Mouse (Mus musculus): Measurements from ENCODE around the gene Hexim2.

Hexim2 gene

DNA sequence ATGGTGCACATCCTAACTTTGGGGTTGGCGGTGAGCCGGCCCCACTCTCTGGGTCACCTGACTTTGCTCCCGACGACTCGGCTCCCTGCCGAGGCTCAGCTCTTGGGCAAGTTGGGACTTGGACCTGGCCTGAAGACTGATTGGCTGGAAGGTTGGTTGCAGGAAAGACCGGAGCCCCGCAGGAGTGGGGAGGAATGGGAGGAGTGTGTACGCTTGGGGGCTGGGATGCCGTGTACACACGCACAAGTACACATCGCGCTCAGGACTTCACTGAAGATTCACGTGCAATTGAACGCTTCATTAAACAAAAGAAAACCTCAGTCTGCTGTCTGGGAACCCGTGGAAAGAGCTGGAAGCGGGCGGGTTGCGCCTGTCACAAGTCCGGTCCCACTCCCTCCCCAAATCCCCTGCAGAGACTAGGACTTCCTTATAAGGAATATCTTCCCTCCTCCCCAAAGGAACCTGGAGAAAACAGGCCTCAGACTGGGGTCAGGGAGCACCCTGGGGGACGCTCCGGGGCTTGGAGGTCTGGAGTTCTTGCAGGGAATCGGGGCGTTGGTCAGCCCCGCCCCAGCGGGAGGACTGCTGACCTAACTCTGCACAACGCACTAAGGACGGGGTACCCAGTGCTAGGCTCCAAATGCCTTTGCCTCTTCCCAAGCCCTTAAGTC lies 20.2 kb upstream of the Hexim2 start:
- in situ Hi-C loops (cut with MboI, MseI) = no loop called here

DNA sequence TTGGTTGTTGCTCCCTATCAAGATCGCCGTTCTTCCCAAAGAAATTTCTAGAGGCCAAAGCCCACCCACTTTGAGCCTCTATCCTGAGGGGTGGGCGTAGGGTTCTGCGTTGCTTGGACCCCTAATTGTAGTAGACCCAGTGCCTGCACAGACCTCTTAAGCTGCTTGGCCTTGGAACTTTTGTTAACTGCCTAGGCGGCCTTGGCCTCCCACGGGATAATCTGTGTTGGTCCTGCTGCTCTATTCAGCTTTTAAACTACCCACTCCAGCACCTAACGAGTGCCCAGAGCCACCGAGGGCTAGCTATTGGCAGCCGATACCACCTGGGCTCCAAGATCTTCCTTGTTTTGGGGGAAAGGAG lies 19.7 kb upstream of the Hexim2 start:
- in situ Hi-C loops (cut with MboI, MseI) = no loop called here

DNA sequence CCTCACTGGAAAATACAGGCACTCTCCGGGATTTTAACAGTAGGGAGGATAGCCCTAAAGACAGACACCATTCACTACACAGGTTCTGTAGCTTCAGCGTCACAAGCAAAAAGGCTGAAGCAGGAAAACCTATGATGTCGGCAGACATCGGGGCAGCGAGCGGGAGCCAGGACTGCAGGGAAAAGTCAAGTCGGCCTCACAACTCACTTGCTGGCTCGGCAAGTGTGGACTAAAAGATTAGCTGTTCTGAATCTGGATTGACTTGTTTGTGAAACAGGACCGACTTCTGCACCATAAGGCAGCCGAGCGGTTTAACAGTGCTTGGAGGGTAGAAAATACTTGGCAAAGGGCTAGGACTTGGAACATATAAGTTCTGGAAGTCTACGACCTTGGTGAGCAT lies 19.2 kb upstream of the Hexim2 start:
- in situ Hi-C loops (cut with MboI, MseI) = no loop called here

DNA sequence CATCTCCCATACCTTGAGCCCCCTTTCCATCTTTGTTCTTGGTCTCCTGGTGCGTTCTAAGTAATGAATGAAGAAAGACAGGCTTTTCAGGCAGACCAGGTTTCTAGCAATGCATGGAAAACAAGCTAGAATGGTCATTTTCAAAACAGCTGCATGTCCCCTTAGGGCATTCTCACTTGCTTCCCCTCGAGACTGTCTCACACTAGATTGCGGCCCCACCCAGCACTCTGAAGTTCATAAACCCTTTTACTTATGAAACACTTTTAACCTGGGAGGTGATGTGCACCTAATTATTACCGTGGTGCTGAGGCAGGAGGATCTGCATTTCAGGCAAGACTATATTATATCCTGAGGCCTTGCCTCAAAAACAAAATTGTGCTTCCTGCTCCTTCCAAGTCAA lies 18.5 kb upstream of the Hexim2 start:
- in situ Hi-C loops (cut with MboI, MseI) = no loop called here

DNA sequence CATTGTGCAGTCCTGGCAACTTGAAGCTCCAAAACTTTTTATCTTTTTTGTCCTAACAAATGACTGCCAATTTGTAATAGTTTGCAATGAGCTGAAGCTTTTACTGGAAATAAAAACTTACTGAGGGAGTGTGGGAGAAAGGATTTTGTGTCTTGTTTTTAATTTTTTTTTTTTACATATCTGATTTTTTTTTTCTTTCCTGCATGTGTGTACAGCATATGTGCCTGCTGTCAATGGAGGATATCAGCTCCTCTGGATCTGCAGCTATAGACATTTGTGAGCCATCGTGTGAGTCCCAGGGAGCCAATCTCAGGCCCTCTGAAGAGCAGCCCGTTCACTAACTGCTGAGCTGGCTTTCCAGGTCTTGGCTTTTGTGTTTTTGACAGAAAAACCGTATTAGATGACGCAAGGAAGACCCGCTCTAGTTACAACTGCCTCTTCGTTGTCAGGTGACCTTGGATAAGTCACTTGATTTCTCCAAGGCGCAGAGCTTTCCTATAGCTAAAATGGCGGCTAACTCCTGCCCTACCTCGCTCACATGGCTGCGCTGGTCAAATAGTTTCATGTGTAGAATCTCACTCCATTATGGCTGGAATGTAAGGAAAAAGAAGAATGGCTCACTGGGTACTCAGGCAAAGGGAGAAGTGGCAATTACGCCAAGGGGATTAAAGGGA lies 17.8 kb upstream of the Hexim2 start:
- in situ Hi-C loops (cut with MboI, MseI) = no loop called here

DNA sequence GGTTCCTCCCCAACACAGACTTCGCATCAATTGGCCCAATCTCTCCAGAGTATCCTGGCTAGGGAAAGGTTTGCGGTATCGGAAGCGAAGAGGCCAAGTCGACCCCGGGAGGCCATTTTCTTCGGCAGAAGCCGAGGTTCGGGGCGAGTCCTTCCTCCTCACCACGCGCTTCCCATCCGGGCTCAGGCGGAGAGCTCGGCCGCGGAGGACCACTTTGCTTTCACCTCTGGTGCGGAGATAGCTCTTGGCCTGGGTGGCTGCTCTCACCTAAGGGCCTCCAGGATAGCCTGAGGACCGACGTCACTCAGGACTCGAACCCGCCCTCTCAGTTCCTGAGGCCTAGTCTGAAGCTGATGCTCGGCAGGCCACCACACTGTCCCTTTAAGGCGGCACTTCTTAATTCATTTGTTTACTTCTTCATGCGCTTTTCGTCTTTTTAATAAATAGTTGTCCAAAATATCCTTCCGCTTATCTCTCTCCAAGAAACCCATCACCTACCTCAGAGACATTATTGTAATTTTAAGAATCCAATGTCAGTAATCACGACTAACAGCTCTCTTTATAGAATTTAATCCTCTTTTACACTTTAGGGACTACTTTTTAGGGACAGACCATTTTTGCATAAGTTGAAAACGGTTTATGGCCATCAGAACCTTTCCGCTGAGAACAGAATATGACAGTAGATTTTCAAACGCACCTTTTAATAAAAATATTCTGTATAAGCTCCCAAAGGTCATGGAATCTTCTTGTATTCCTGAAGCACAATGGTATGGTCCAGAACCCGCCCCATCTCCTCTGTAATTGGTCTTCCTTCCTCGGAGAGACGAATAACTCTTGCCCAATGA lies 16.8 kb upstream of the Hexim2 start:
- in situ Hi-C loops (cut with MboI, MseI) = no loop called here

DNA sequence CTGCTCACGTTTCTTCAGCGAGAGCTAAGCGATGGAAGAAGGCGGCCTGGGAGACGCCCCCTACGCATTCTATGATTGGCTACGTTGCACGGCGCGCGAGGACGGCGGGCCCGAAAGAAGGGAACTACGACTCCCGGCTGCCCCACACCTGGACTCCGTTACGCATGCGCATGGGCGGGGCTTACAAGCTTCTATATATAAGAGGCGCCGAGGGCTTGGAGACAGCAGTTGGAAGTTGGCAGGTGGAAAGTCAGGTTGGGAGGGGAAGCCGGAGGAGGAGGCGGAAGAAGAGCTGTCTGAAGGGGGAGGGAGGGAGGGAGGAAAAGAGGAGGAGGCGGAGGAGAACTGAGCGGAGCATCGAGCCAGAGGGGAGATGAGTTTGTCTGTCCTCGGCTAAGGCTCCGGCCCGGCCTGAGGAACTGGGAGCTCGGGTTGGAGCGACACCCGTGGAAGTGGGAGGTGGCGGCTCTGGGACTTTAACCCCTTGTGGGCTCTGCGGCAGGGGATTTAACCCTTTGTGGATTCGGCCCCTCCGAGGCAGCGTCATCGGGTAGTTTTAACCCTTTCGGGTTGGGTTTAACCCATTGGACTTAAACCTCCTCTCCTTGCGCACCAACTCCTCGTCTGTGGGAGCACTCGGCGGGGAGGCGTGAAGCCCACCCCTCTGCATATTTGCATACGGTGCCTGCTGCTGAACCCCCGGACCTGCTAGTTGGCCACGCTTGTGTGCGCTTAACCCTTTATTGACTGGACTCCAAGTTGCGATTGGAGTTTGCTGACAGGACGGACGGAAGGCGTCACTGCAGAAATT lies 16.0 kb upstream of the Hexim2 start, which contains the start of gene Hexim1:
Gene Hexim1 (plus strand): TSS at position 224 of the 811 bp plus-strand sequence.
- in situ Hi-C loops (cut with MboI, MseI) = no loop called here

GRCm38 (mm10) chr11:103116959-103117590 lies 15.2 kb upstream of the Hexim2 start:
- in situ Hi-C loops (cut with MboI, MseI) = no loop called here

DNA sequence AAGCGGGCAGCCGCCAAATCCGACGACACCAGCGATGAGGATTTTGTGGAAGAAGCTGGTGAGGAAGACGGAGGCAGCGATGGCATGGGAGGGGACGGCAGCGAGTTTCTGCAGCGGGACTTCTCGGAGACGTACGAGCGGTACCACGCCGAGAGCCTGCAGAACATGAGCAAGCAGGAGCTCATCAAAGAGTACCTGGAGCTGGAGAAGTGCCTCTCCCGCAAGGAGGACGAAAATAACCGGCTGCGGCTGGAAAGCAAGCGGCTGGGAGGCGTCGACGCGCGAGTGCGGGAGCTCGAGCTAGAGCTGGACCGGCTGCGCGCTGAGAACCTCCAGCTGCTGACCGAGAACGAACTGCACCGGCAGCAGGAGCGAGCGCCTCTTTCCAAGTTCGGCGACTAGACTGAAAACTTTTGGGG lies 14.6 kb upstream of the Hexim2 start:
- in situ Hi-C loops (cut with MboI, MseI) = no loop called here

- in situ Hi-C loops (cut with MboI, MseI) = no loop called here
Measured at GRCm38 (mm10) chr11:103118866-103119265, 13.4 kb upstream of the Hexim2 start.

- in situ Hi-C loops (cut with MboI, MseI) = no loop called here
Measured at GRCm38 (mm10) chr11:103119609-103120008, 12.6 kb upstream of the Hexim2 start.

GRCm38 (mm10) chr11:103120315-103120714 lies 11.9 kb upstream of the Hexim2 start:
- in situ Hi-C loops (cut with MboI, MseI) = no loop called here

GRCm38 (mm10) chr11:103132576-103133455 lies 587 bp downstream of the Hexim2 start:
- in situ Hi-C loops (cut with MboI, MseI) = no loop called here

DNA sequence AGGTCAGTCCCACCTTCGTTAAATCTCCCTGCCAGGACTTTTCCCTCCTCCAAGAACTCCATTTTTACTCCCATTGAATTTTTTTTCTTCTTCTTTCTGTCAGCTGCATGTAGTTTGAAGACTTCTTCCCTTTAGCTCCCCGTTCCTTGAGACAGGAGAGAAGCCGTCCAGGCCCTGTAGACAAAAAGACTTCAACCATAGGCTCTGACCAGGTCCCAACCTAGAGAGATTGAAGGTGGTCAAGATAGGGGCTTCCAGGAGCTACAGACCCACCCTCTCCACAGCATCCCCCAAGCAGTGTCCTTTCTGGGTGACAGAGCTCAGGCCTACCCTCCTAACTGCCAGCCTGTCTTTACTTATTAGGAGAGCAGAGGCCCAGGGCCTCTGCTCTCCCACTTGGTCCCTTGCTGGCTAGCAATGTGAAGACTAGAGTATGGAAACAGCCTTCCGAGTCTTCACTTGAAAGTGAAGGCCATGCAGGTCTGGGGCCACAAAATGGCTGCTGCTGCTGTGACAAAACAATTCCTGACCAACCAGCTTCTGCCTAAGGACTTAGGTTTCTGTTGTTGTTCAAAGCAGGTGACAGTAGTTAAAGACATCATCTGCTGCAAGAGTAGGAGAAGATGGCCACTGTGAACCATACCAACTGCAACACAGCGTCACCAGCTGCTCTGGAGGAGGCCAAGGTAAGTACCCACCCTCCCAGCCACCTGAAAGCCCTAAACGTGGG lies 1.4 kb downstream of the Hexim2 start:
- in situ Hi-C loops (cut with MboI, MseI) = no loop called here

GRCm38 (mm10) chr11:103134221-103134620 lies 2.0 kb downstream of the Hexim2 start:
- in situ Hi-C loops (cut with MboI, MseI) = no loop called here

DNA sequence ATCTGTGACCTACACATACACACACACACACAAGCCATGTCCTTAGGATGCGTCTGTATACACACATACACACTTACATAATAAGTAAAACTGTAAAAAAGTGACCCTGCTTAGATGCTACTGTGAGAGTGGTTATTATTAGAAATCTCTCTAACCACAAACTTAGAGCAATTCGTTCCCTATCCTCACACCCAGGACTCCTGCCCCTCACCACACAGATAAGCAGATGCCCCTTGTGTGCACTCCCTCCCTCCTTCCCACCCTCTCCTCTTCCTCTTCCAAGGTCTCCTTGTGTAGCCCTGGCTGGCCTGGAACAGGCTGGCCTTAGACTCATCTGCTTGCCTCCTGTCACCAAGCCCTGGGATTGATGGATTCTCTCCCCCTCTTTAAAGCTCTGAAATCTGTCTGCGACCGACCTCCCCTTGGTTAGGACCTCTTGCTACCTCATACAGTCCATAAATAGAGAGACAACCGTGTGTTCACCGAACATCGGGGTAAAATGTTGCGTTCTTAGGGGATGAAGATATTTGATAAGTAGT lies 3.9 kb downstream of the Hexim2 start:
- in situ Hi-C loops (cut with MboI, MseI) = no loop called here

DNA sequence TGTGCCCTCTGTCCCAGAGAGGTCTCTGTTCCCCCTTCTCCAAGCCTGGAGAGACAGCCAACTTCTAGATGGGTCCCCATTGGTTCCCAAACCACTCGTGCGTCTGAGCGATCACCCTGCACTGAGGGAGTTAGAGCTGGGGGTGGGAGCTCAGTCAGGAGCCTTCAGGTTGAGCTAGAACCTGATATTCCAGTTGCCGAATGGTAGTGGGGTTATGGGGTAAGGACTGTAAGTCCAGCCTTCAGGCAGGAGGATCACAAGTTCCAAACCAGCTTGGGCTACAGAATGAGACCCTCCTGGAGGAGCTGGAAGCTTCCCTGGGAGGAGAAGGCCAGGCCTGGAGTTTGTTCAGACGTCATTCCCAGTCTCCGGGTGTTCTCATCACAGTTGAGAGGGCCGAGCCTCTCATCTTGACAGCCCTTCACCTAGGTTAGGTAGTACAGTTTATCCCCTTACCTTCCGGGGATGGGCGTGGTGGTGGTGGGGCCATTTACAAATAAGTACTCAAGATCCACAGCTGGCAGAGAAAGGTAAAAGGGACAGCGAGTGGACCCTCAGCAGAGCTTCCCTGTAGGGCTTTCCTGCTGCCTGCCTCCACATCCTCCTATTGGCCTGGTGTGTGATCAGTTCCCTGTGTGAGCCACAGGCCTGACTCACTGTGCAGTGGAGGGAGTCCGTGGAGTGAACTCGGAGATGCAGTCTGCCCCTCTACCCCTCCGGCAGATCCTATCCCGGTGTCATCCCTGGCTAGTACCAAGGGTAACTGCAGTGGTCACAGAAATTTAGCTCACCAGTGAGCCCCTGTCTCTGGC lies 7.9 kb downstream of the Hexim2 start:
- in situ Hi-C loops (cut with MboI, MseI) = no loop called here

GRCm38 (mm10) chr11:103140763-103141100 lies 8.5 kb downstream of the Hexim2 start:
- in situ Hi-C loops (cut with MboI, MseI) = no loop called here
